Mouse (Mus musculus) splenic B cell, adult 2 months (primary cell): ENCODE measurements at regions not wholly inside any gene's neighbourhood (a gene's known extent, or its start where the extent isn't known, plus 50 kb on each side); places are given as distances from the start of the nearest gene placed in this dataset.

ENCODE experiments used
- DNase-seq: peaks from one replicate; pipeline ENCODE4 v3.0.0-alpha.2; 2011; ENCODE audit warnings: low read depth, low spot score
- H3K27me3 ChIP-seq: 2 replicates; pipeline ENCODE4 v1.6.1; 2012; ENCODE audit warnings: mild to moderate bottlenecking, low read length, moderate library complexity, mixed read lengths; ENCODE audit not compliant: control insufficient read depth, poor library complexity, insufficient read depth, severe bottlenecking
- H3K36me3 ChIP-seq: 2 replicates; pipeline ENCODE4 v1.6.1; 2012; ENCODE audit warnings: mild to moderate bottlenecking, low read length, moderate library complexity, mixed read lengths; ENCODE audit not compliant: control insufficient read depth, poor library complexity, insufficient read depth, severe bottlenecking

DNA sequence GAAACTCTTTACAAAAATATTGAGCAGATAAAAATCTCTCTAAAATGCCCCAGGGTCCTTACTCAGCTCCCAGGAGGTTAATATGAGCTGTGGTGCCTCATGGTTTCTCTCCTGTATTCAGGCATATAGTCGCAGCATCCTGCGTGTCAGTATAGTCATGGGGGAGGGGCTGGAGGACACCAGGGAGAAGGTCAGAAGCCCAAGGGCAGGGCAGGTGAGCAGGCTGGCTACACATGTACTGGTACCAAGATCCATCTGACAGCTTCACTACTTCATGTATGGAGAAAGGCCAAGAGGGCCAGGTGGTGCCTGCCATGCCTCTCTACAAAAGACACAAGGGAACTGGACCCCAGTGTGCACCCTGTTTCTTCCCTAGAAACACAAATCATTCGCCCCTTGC lies 524.4 kb downstream of the Fam19a5 start:
- no peak for DNase-seq
- Histone ChIP-seq H3K27me3 (no peaks in the 10 kb centered on the region), H3K36me3 (no peaks in the 10 kb centered on the region)

DNA sequence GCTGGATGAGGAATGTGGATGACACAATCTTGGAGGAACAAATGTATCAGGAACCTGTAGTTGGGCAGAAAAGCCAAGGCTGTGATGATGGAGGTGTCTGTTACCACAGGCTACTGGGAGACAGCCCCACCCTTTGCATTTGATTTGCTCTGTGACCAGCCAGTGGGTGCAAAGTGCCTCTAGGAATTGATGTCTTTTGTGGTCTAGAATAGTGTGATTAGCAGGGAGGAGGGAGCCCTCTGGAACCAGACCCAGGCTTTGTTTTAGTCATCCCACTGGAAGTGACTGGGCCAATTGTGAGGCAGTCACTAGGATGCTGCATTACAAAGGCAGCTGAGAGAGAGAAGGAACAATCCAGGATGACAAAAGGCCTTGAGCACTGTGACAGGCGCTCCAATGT lies 527.4 kb upstream of the Zdhhc25 start:
- H3K27me3 ChIP-seq: no peaks in the 10 kb centered on the region
- DNase-seq: no peak
- H3K36me3 ChIP-seq: no peaks in the 10 kb centered on the region

DNA sequence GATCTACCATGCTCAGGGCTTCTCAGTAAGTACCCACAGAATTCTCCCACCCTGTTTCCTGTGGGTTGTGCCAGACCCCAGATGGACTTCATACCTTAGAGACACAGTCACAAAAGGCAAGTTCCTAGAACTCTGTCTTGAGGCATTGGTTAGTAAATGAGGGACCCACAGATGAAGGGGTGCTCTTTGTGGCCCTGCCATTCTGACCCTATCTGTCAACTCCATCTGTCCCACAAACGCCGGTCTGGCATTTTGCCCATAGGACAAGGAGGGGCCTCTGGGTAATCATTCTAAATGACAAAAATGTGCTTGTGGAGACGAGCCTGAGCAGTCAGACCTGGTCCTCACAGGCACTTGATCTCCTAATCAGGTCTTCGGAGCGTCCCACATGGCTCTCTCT lies 516.2 kb upstream of the Zdhhc25 start:
- Histone ChIP-seq H3K36me3 (no peaks in the 10 kb centered on the region), H3K27me3 (no peaks in the 10 kb centered on the region)
- no peak for DNase-seq

DNA sequence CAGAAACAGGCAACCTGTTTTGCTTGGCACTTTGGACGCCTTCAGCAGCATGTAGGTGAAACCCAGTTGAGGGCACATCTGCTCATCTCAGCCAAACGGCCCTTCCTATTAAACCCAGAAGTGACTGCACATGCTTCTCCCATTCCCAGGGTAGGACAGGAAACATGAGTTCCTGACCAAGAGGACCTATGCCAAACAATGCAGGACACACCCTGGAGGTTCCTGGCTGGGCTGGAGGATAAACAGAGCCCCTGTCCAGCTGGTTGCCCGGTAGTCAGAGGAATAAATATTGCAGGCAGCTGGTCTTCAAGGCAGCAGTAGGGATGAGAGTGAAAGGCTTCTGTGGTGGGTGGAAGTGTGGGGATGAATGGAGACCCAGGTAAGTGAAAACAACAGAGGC lies 514.5 kb upstream of the Zdhhc25 start:
- no peaks in the 10 kb centered on the region for H3K27me3 ChIP-seq
- no peaks in the 10 kb centered on the region for H3K36me3 ChIP-seq
- no peak for DNase-seq

DNA sequence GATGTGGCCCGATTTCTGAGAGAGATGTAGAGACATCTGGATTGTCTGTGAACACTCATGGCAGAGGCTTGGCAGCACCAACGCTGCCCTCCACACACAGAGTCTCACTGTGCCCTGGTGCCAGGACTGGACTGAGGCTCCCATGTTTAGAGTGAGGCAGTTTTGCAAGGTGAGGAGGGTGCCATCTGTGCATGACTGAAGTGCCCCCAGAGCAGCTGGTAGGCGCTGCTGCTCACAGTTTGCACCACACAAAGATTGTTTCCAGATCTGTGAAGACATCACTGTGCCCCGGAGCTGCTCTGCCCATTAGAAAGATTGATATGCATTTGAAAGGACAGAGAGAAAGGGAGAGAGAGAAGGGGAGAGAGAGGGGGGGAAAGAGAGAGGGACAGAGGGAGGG lies 510.6 kb upstream of the Zdhhc25 start:
- Histone ChIP-seq H3K27me3 (no peaks in the 10 kb centered on the region), H3K36me3 (no peaks in the 10 kb centered on the region)
- DNase-seq: no peak

DNA sequence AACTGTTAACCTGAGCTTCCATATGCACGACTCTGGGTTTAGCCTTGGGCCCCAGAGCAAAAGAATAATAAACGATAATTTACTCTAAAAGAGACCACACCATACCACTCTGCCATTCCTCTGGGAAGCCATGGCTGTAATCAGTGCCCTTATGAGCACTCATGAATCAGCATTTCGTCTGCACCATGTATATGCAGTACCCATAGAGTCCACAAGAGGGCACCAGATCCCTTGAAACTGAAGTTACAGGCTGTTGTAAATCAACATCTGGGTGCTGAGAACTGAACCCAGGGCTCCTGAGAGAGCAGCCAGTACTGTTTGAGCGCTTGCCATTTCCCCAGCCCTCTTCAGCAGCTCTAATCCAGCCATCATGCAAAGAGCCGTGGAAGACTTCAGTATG lies 508.7 kb upstream of the Zdhhc25 start:
- DNase-seq: no peak
- Histone ChIP-seq H3K27me3 (no peaks in the 10 kb centered on the region), H3K36me3 (no peaks in the 10 kb centered on the region)

DNA sequence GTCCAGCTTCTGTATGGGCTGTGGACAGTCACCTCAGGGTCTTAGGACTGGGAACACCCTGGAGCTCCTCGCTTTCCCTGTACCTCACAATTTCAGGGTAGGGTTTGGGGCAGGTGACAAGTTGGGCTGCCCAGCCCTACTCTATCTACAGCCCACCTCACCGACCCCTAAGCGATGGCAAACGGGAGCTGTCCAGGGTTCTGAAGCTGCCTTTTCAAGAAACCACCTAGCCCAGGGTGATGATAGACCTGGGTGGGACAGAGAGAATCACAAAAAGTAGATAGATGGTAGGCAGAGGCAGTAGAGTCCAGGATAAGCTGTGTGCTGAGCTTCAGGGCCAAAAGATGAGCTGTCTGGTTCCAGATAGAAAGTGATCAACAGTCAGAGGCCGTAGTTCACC lies 479.7 kb upstream of the Zdhhc25 start:
- no peak for DNase-seq
- Histone ChIP-seq H3K27me3 (no peaks in the 10 kb centered on the region), H3K36me3 (no peaks in the 10 kb centered on the region)

DNA sequence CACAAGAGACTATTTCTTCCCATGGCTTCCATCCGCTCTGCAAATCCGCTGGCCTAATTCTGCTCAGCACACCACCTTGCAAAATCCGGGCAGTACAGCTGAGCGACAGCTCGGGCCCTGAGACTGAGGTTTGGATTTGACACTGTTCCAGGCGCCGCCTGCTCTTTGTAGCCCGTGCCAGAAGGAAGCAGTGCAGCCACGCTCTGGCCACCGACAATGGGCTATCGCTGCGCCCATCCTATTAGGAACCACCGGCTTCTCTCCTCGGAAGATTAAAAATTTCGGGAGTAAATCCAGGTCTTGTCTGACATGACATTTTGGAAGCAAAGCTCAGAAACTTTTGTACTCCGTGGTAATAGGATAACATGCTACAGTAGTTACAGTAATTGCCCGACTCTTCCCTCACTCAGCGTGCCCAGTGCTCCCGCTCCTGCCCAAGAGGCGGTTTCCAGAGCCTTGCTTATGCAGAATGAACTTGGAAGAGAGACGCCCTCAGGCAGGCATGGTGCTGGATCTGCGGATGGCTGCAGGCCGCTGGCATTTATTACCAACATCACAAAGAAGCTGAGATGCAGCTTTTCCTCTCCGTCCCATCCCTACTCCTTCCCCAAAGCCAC lies 476.1 kb upstream of the Zdhhc25 start:
- Histone ChIP-seq H3K36me3 (no peaks in the 10 kb centered on the region), H3K27me3 (no peaks in the 10 kb centered on the region)
- no peak for DNase-seq

DNA sequence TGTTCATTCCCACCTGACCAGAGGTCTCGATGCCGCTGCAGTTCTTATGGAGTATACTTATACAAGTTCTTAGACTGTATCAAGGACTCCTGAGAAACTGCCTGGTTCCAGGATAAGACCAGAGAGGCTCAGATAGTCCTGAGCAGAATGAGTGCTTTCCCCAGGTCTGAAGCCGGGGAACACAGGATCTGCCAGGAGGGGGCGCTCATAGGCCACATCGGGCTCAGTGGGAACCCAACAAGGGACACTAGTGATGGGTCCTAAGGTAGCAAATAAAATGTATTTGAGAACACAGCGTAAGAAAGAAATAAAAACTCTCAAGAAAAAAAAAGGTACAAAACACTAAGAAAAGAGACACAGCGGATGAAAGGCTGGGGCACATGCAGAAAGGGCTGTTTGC lies 454.0 kb upstream of the Zdhhc25 start:
- Histone ChIP-seq H3K36me3 (no peaks in the 10 kb centered on the region), H3K27me3 (no peaks in the 10 kb centered on the region)
- no peak for DNase-seq

DNA sequence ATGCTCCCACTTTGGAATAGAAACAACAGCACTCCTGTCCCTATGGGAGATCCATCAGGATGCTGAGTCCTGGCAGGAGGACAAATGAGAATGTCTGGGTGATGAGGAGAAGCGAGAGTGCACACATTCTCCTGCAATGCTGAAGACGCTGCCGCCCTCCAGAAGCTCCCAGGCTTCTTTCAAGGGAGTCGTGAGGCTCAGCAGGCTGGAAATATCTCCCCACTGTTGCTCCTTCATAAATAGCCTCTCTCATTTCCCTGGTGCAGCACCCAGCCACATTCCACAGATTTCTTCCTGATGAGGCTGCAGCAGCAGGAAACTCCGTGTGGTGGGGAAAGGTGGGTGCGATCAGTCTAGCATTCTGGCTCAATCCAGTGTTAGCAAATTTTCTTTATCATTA lies 448.9 kb upstream of the Zdhhc25 start:
- no peak for DNase-seq
- no peaks in the 10 kb centered on the region for H3K36me3 ChIP-seq
- no peaks in the 10 kb centered on the region for H3K27me3 ChIP-seq

DNA sequence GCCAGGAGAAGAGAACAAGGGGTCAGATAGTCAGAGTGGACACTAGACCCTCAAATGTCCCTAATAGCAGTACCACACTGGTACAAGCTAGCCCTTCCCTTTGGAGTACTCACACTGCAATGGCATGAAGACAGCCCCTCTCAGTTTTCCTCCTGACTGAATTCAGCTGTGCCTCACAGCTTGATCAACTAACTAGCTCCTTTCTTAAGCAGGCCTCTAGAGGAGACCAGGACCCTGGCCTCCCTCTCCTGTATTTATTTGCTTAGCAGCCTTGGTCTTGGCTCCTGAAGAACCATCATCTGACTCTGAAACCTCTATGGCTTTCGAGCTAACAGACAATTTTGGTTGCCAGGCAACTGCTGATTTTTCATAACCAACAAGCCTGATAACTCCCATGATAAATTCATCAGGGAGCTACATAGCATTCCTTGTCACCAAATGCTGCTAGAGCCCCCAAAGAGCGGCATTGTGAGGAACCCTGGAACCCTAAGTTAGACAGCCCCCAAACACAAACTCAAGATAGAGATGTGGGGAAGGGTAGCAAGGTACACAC lies 440.4 kb upstream of the Zdhhc25 start:
- Histone ChIP-seq H3K36me3 (no peaks in the 10 kb centered on the region), H3K27me3 (no peaks in the 10 kb centered on the region)
- DNase-seq: no peak

DNA sequence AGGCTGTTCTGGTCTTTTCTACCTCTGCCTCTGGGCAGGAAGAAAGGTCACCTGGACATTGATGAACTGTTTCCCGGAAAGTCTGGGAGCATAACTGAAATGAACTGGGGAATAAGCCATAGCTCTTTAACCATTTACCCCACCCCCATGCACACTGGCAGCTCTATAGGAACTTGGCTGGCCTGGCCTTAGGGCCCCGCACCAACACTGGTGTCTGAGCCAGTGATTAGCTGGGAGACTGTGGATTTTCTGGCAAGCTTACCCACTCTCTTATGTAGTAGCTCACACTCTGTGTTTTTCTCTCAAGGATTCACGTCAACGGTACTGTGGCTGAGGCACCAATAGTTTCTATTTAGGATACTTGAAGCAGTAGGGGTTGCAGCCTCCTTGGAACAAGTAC lies 439.8 kb upstream of the Zdhhc25 start:
- Histone ChIP-seq H3K36me3 (no peaks in the 10 kb centered on the region), H3K27me3 (no peaks in the 10 kb centered on the region)
- no peak for DNase-seq

DNA sequence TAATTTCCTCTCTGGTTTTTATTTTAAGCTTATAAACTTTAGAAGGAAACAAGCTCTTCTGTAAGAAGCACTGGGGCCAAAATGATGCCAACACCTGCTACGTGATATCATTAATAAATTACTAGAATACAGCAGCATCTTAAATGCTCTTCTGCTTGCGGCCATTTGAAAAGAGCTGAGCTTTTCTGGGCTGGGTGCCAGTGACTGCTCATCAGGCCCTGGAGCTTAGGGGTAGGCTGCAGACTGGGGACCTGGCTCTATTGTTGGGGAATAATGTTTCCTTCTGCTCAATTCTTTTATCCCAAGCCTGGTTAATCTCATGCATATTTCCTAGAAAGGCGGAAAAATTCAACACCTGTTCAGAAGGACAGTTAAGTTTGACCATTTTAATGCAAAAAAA lies 436.7 kb upstream of the Zdhhc25 start:
- DNase-seq: no peak
- H3K27me3 ChIP-seq: no peaks in the 10 kb centered on the region
- H3K36me3 ChIP-seq: no peaks in the 10 kb centered on the region

DNA sequence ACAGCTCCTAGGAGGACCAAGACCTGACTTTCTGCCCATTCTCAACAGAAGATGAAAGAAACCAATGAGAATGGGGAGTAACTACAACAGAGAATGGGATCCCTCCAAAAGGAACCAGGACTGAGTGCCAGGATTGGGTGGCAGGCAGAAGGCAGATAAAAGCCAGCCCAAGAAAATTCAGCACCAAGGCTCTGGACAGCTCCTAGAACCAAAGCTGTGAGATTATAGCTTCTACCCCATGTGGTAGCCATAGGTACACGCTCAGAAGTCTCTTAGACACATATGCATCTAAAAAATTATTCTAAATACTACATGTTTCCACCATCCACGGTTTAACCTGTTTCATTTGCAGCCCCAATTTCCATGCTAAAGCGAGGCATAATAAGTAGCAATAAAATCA lies 425.8 kb upstream of the Zdhhc25 start:
- H3K27me3 ChIP-seq: no peaks in the 10 kb centered on the region
- DNase-seq: no peak
- H3K36me3 ChIP-seq: no peaks in the 10 kb centered on the region

DNA sequence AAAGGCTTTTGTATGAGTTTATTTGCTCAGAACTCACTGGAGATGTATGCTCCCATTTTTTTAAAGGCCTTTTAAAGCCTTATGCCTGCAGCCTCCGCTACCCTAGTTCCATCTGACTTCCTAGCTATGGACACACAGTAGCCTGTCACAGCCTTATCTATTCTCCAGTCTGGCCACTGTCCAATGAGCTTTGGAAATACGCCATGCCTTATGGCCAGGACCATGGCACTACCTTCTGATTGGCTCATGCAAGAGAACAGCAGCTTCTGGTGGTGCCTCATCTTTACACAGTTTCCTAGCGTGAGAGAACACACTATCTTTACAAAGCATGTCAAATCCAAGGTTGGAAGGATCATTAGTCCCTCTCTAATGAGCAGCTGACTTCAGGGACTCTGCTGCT lies 424.1 kb upstream of the Zdhhc25 start:
- Histone ChIP-seq H3K27me3 (no peaks in the 10 kb centered on the region), H3K36me3 (no peaks in the 10 kb centered on the region)
- DNase-seq: no peak

DNA sequence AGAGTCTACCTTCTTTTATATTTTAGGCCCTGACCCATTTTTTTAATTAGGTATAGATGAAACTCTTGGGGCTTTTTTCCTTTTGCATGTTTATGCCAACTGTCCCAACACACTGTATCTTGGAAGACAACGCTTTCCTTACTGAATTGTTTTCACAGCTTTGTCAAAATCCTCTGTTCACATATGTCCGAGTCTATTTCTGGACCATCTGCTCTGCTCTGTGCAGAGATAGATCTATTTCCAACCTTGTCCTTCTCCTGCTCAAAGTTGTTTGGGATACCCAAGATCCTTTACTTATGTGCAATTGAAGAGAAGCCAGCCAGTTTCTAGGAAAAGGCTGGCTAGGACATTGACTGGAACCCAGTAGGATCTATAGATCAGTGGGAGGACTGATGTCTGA lies 403.6 kb upstream of the Zdhhc25 start:
- Histone ChIP-seq H3K36me3 (no peaks in the 10 kb centered on the region), H3K27me3 (no peaks in the 10 kb centered on the region)
- DNase-seq: no peak
